ENCODE assay signal across 24 mouse cellular contexts in the genomic region with DNA sequence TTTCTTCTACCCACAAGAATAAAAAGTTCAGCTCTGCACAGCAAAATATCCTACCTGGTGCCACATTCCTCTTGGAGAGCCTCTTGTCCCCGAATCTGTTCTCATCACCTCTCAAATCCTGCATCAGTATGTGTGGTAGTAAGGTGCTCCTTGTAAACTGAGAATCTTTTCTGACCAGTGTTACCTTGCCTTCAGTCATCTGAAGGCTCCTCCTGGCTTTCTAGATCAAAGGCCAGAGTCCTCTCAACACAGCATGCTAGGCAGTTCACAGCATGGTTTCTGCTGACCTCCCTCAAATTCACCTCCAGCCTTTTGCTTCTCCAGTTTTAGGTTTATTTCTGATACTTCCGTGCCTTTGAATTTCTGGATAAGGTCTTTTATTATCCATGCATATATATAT. TPM values are rescaled to one million over a fixed set of nuclear protein-coding genes. Genes with fewer than 3 reads are reported as not detected.
DNase-seq lines count a peak whose midpoint lies in the region; ATAC-seq and TF ChIP-seq lines count a peak whose summit lies in the region.
"Had no signal": no experiment of that assay in that cellular context is flagged by ENCODE, and none has a peak within 500 bp of the region (broad histone marks: within the 10 kb centered on the region; RNA-seq: fewer than 3 reads in every experiment).

No protein-coding gene starts in this region.

- 0 out of 2 replicates have a peak, but pooled peaks cover 2% of the 10 kb centered on the region for H3K4me1 ChIP-seq in kidney, adult 2 months (ENCODE audit: control insufficient read depth, insufficient read depth, low read length)
- no peaks in the 10 kb centered on the region for H3K4me1 ChIP-seq in midbrain, embryonic 11.5 days (ENCODE audit: control insufficient read depth, insufficient read depth, low read length)
- H3K4me1 ChIP-seq in midbrain, embryonic 14.5 days (ENCODE audit: control insufficient read depth, insufficient read depth, low read length): no peaks in the 10 kb centered on the region
- H3K4me1 ChIP-seq: forebrain, embryonic 13.5 days; forebrain, embryonic 15.5 days had no signal

- H3K36me3 ChIP-seq in kidney, adult 2 months (ENCODE audit: control insufficient read depth, insufficient read depth, low read length): no peaks in the 10 kb centered on the region
- H3K36me3 ChIP-seq in midbrain, embryonic 11.5 days (ENCODE audit: control insufficient read depth, insufficient read depth, low read length): no peaks in the 10 kb centered on the region
- H3K36me3 ChIP-seq in midbrain, embryonic 14.5 days (ENCODE audit: control insufficient read depth, insufficient read depth, low read length): no peaks in the 10 kb centered on the region
- H3K36me3 ChIP-seq: embryonic facial prominence, embryonic 10.5 days; embryonic facial prominence, embryonic 12.5 days; forebrain, embryonic 15.5 days; G1E had no signal

- peak; percentile 39 for DNase-seq in heart, adult 11 months
- no peak for DNase-seq in heart, postnatal 14 days
- peak; percentile 59 for DNase-seq in kidney, adult 2 months
- DNase-seq in kidney, adult 18-20 months: no peak
- DNase-seq in midbrain, embryonic 11.5 days (ENCODE audit: low spot score, missing footprints): peak; percentile 64
- DNase-seq in midbrain, embryonic 14.5 days: no peak
- DNase-seq: adrenal gland, adult 8-10 months; adrenal gland, postnatal 14 days; adrenal gland, postnatal 36 days; B cell, adult 2 months; cerebellum, adult 11-12 months; cerebellum, adult 2 months; cerebellum, adult 9-10 months; cerebellum, postnatal 10 days; cerebellum, postnatal 25 days had no signal

- no peak for TF ChIP-seq POLR2A in kidney, adult 2 months (IDR thresholded peaks at IDR 0.05; ENCODE audit: low read depth, low read length)

- H3K27me3 ChIP-seq in kidney, adult 2 months (replicated peaks; ENCODE audit: control insufficient read depth, insufficient read depth, low read length): no peaks in the 10 kb centered on the region
- no peaks in the 10 kb centered on the region for H3K27me3 ChIP-seq in midbrain, embryonic 11.5 days (ENCODE audit: control insufficient read depth, insufficient read depth, low read length)
- no peaks in the 10 kb centered on the region for H3K27me3 ChIP-seq in midbrain, embryonic 14.5 days (ENCODE audit: control insufficient read depth, insufficient read depth, low read length)
- H3K27me3 ChIP-seq: CH12.LX; embryonic facial prominence, embryonic 12.5 days; forebrain, embryonic 13.5 days; forebrain, embryonic 15.5 days; Patski had no signal

- H3K4me2 ChIP-seq in midbrain, embryonic 11.5 days: no peak overlapping the region
- H3K4me2 ChIP-seq in midbrain, embryonic 14.5 days (ENCODE audit: low read length): no peak overlapping the region
- H3K4me2 ChIP-seq: embryonic facial prominence, embryonic 12.5 days; forebrain, embryonic 13.5 days; forebrain, embryonic 15.5 days had no signal

- H3K9me3 ChIP-seq in midbrain, embryonic 11.5 days (ENCODE audit: control insufficient read depth, low read length): no peaks in the 10 kb centered on the region
- H3K9me3 ChIP-seq in midbrain, embryonic 14.5 days (ENCODE audit: control insufficient read depth, low read length): no peaks in the 10 kb centered on the region
- H3K9me3 ChIP-seq: embryonic facial prominence, embryonic 12.5 days; forebrain, embryonic 13.5 days; forebrain, embryonic 15.5 days; G1E had no signal

- no peak overlapping the region for H3K4me3 ChIP-seq in kidney, adult 2 months (ENCODE audit: insufficient read depth, low read depth, low read length)
- H3K4me3 ChIP-seq in midbrain, embryonic 11.5 days (ENCODE audit: low read depth, low read length): no peak overlapping the region
- H3K4me3 ChIP-seq in midbrain, embryonic 14.5 days (replicated peaks; ENCODE audit: low read depth, low read length): no peak overlapping the region
- H3K4me3 ChIP-seq: embryonic facial prominence, embryonic 10.5 days; embryonic facial prominence, embryonic 12.5 days; forebrain, embryonic 13.5 days; forebrain, embryonic 15.5 days had no signal

- H3K9ac ChIP-seq in midbrain, embryonic 11.5 days (ENCODE audit: low read length): no peak overlapping the region
- H3K9ac ChIP-seq in midbrain, embryonic 14.5 days (replicated peaks; ENCODE audit: low read length): no peak overlapping the region
- H3K9ac ChIP-seq: embryonic facial prominence, embryonic 12.5 days; forebrain, embryonic 13.5 days; forebrain, embryonic 15.5 days had no signal

- TF ChIP-seq CTCF in kidney, adult 2 months (conservative IDR thresholded peaks at IDR 0.05; ENCODE audit: insufficient read depth, insufficient read length, low read depth, low read length): no peak

- intact Hi-C loops in heart, postnatal 14 days (cut with DNase I): no loop called here

- 69% methylated on average over 2 of the region's 2 CpGs for WGBS in kidney, adult 2 months
- WGBS in midbrain, embryonic 11.5 days: 85% methylated on average over 2 of the region's 2 CpGs
- WGBS in midbrain, embryonic 14.5 days: 87% methylated on average over 2 of the region's 2 CpGs

- no peak for ATAC-seq in midbrain, embryonic 11.5 days (ENCODE audit: low FRiP score)
- ATAC-seq in midbrain, embryonic 14.5 days (ENCODE audit: low FRiP score, low TSS enrichment): no peak
- ATAC-seq: activated CD4-positive, CD25-positive, alpha-beta regulatory T cell, adult 4 months; CD4-positive, CD25-positive, alpha-beta regulatory T cell, adult 4 months; forebrain, embryonic 13.5 days; forebrain, embryonic 15.5 days; Patski had no signal

- H3K27ac ChIP-seq in kidney, adult 2 months (ENCODE audit: insufficient read depth, low read depth, low read length): no peak overlapping the region
- no peak overlapping the region for H3K27ac ChIP-seq in midbrain, embryonic 11.5 days (ENCODE audit: low read depth, low read length)
- no peak overlapping the region for H3K27ac ChIP-seq in midbrain, embryonic 14.5 days (replicated peaks; ENCODE audit: low read depth, low read length)
- H3K27ac ChIP-seq: embryonic facial prominence, embryonic 10.5 days; embryonic facial prominence, embryonic 12.5 days; forebrain, embryonic 13.5 days; forebrain, embryonic 15.5 days had no signal

RNA-seq across cellular contexts. Expression of a gene that starts 15.1 kb away (rescaled TPM):
- 10 to 100 TPM; 76.2 to 80.5 TPM for total RNA-seq in heart, postnatal 14 days (2021)
- 12.0 and 13.2 TPM in 2 replicates for polyA plus RNA-seq in kidney, adult 2 months (2012; rRNA removed)
- 24.3 and 27.4 TPM in 2 replicates for polyA plus RNA-seq in midbrain, embryonic 11.5 days (2014; fragmentation: Nextera tagmentation; extraction: Ambion mirVana)
- 17.1 and 18.9 TPM in 2 replicates for polyA plus RNA-seq in midbrain, embryonic 14.5 days (2014; fragmentation: Nextera tagmentation; extraction: Ambion mirVana)

Comparison
In these comparisons a context has a peak if more than half of its experiments do, and no peak if none do; other contexts are left out.
1. DNase-seq: peak in heart, adult 11 months (single experiment), kidney, adult 2 months (single experiment) and midbrain, embryonic 11.5 days (single experiment); none in heart, postnatal 14 days (0 of 2), kidney, adult 18-20 months (single experiment) and midbrain, embryonic 14.5 days (single experiment).